Comparison of ENCODE assay signal across 11 mouse cellular contexts in genomic region chr8:46789091-46789881, GRCm38 (mm10). TPM values are rescaled to one million over a fixed set of nuclear protein-coding genes. Genes with fewer than 3 reads are reported as not detected.
DNase-seq lines count a peak whose midpoint lies in the region; ATAC-seq and TF ChIP-seq lines count a peak whose summit lies in the region.
"Had no signal": no experiment of that assay in that cellular context is flagged by ENCODE, and none has a peak within 500 bp of the region (broad histone marks: within the 10 kb centered on the region; RNA-seq: fewer than 3 reads in every experiment).

No protein-coding gene starts in this region.

- TF ChIP-seq EP300 in heart, postnatal 0 days (IDR thresholded peaks at IDR 0.05; ENCODE audit: low read depth), result no peak

- H3K4me3 ChIP-seq in heart, postnatal 0 days (ENCODE audit: low read depth, low read length), result no peak overlapping the region
- no peak overlapping the region for H3K4me3 ChIP-seq in heart, embryonic 12.5 days
- no peak overlapping the region for H3K4me3 ChIP-seq in forebrain, postnatal 0 days (ENCODE audit: low read depth, low read length)
- H3K4me3 ChIP-seq: limb, embryonic 13.5 days had no signal

- peak overlapping the region; percentile 11 for H3K27ac ChIP-seq in heart, postnatal 0 days (ENCODE audit: low read depth)
- no peak overlapping the region for H3K27ac ChIP-seq in heart, embryonic 12.5 days (ENCODE audit: poor library complexity, severe bottlenecking)
- no peak overlapping the region for H3K27ac ChIP-seq in forebrain, postnatal 0 days (ENCODE audit: low read depth, low read length)
- H3K27ac ChIP-seq: hindbrain, embryonic 14.5 days; limb, embryonic 13.5 days had no signal

- H3K4me2 ChIP-seq in heart, postnatal 0 days (ENCODE audit: low read depth, low read length), result no peak overlapping the region
- no peak overlapping the region for H3K4me2 ChIP-seq in heart, embryonic 12.5 days
- H3K4me2 ChIP-seq in forebrain, postnatal 0 days (ENCODE audit: low read depth), result no peak overlapping the region
- H3K4me2 ChIP-seq: hindbrain, embryonic 14.5 days; limb, embryonic 13.5 days had no signal

- H3K27me3 ChIP-seq in heart, postnatal 0 days (ENCODE audit: control insufficient read depth, insufficient read depth, low read length), result no peaks in the 10 kb centered on the region
- no peaks in the 10 kb centered on the region for H3K27me3 ChIP-seq in heart, embryonic 12.5 days (replicated peaks)
- H3K27me3 ChIP-seq in forebrain, postnatal 0 days (ENCODE audit: insufficient read depth, low read length), result no peaks in the 10 kb centered on the region
- H3K27me3 ChIP-seq: limb, embryonic 13.5 days had no signal

- no peak for TF ChIP-seq CTCF in heart, postnatal 0 days (IDR thresholded peaks at IDR 0.05; ENCODE audit: low read depth)
- TF ChIP-seq CTCF in forebrain, postnatal 0 days (IDR thresholded peaks at IDR 0.05; ENCODE audit: low read depth), result no peak

- no peak for DNase-seq in heart, postnatal 0 days (ENCODE audit: low spot score)
- DNase-seq in B cell, adult 2 months, result peak; percentile 56
- peak; percentile 4 to 33 for DNase-seq in monocyte, adult 2 months (ENCODE audit: low read depth in 1 of 2, low spot score in 2 of 2)
- DNase-seq in kidney, postnatal 36 days, result no peak
- no peak for DNase-seq in forebrain, postnatal 0 days
- DNase-seq in T-cell, adult 2 months (ENCODE audit: low spot score), result no peak
- DNase-seq: cerebellum, adult 9-10 months had no signal

- ATAC-seq in heart, postnatal 0 days (ENCODE audit: insufficient read depth, low read depth), result no peak
- ATAC-seq in heart, embryonic 12.5 days (ENCODE audit: insufficient number of reproducible peaks, low FRiP score), result no peak
- ATAC-seq in common myeloid progenitor, adult 5-6 weeks (replicated peaks; ENCODE audit: low read depth, poor library complexity, severe bottlenecking), result peak; percentile 81
- ATAC-seq in forebrain, postnatal 0 days, result no peak

- 82% methylated on average over 5 of the region's 5 CpGs for WGBS in heart, postnatal 0 days
- 76% methylated on average over 5 of the region's 5 CpGs for WGBS in heart, embryonic 12.5 days
- WGBS in forebrain, postnatal 0 days, result 93% methylated on average over 5 of the region's 5 CpGs

- peaks cover 20% of the 10 kb centered on the region for H3K4me1 ChIP-seq in heart, postnatal 0 days (ENCODE audit: control insufficient read depth, insufficient read depth)
- H3K4me1 ChIP-seq in heart, embryonic 12.5 days (replicated peaks), result peaks cover 13% of the 10 kb centered on the region
- H3K4me1 ChIP-seq in forebrain, postnatal 0 days (ENCODE audit: insufficient read depth), result no peaks in the 10 kb centered on the region
- H3K4me1 ChIP-seq: limb, embryonic 13.5 days had no signal

- H3K9me3 ChIP-seq in heart, postnatal 0 days (replicated peaks; ENCODE audit: control insufficient read depth, low read length), result 0 out of 2 replicates have a peak, but pooled peaks cover 5% of the 10 kb centered on the region
- H3K9me3 ChIP-seq in heart, embryonic 12.5 days (replicated peaks), result no peaks in the 10 kb centered on the region
- H3K9me3 ChIP-seq in forebrain, postnatal 0 days (ENCODE audit: low read length), result no peaks in the 10 kb centered on the region
- H3K9me3 ChIP-seq: limb, embryonic 13.5 days had no signal

- no peak overlapping the region for H3K9ac ChIP-seq in heart, postnatal 0 days (replicated peaks; ENCODE audit: low read depth, low read length)
- H3K9ac ChIP-seq in heart, embryonic 12.5 days, result no peak overlapping the region
- H3K9ac ChIP-seq in forebrain, postnatal 0 days, result no peak overlapping the region
- H3K9ac ChIP-seq: hindbrain, embryonic 14.5 days; limb, embryonic 13.5 days had no signal

- 0 out of 2 replicates have a peak, but pooled peaks cover 3% of the 10 kb centered on the region for H3K36me3 ChIP-seq in heart, postnatal 0 days (replicated peaks; ENCODE audit: control insufficient read depth, insufficient read depth, low read length)
- H3K36me3 ChIP-seq in heart, embryonic 12.5 days, result peaks cover 11% of the 10 kb centered on the region
- H3K36me3 ChIP-seq in forebrain, postnatal 0 days (ENCODE audit: insufficient read depth), result no peaks in the 10 kb centered on the region

RNA-seq across cellular contexts. Expression of gene Irf2, which starts 49.8 kb away (rescaled TPM):
- 3.5 and 4.6 TPM in 2 replicates for total RNA-seq in heart, postnatal 0 days (2014; rRNA removed; ENCODE audit: low replicate concordance)
- 22.2 and 22.5 TPM in 2 replicates for polyA plus RNA-seq in heart, postnatal 0 days (2015; fragmentation: Nextera tagmentation; extraction: Ambion mirVana)
- polyA plus RNA-seq in heart, embryonic 12.5 days (2016; fragmentation: Nextera tagmentation; extraction: Ambion mirVana), result 12.5 and 14.9 TPM in 2 replicates
- 43.9 and 60.4 TPM in 2 replicates for total RNA-seq in common myeloid progenitor, adult 5-6 weeks (2017)
- total RNA-seq in forebrain, postnatal 0 days (2014; rRNA removed), result 3.0 and 8.5 TPM in 2 replicates
- 5.4 and 9.1 TPM in 2 replicates for polyA plus RNA-seq in forebrain, postnatal 0 days (2015; fragmentation: Nextera tagmentation; extraction: Ambion mirVana)

Comparison
In these comparisons a context has a peak if more than half of its experiments do, and no peak if none do; other contexts are left out.
1. DNase-seq: peak in B cell, adult 2 months (2 of 2) and monocyte, adult 2 months (2 of 2); none in heart, postnatal 0 days (single experiment), kidney, postnatal 36 days (0 of 2), forebrain, postnatal 0 days (single experiment) and T-cell, adult 2 months (single experiment).